Mouse (Mus musculus) neutrophil, adult 5-6 weeks (primary cell): ENCODE results near the gene Cyb561d2. TPM values are rescaled to one million over a fixed set of nuclear protein-coding genes. Genes with fewer than 3 reads are reported as not detected.

Experiments used
- ATAC-seq: fragments of 151-379, 151-347 bp; 2 replicates; pipeline ENCODE4 v1.8.0; 2017; ENCODE audit warnings: mild to moderate bottlenecking, moderate TSS enrichment; ENCODE audit not compliant: insufficient number of reproducible peaks, poor library complexity, low FRiP score, severe bottlenecking; ENCODE audit errors: extremely low read depth
- total RNA-seq: library from RNA; stranded (forward); fragments of 200-1000 nt; gene quantifications from 2 replicates; pipeline ENCODE4 v1.2.3, GENCODE M21; 2017

The Cyb561d2 gene
- total RNA-seq, 1 experiment from 2014 or later, result 9.2 TPM

- ATAC-seq, result no peak
Measured at GRCm38 (mm10) chr9:107496359-107496758, 45.6 kb downstream of the Cyb561d2 start.

- no peak for ATAC-seq
Measured at GRCm38 (mm10) chr9:107494238-107494637, 47.8 kb downstream of the Cyb561d2 start.

- ATAC-seq, result no peak
Measured at GRCm38 (mm10) chr9:107493511-107493910, 48.5 kb downstream of the Cyb561d2 start.

GRCm38 (mm10) chr9:107490625-107491024, 51.4 kb downstream of the Cyb561d2 start:
- no peak for ATAC-seq

- no peak for ATAC-seq
Measured at GRCm38 (mm10) chr9:107490146-107490545, 51.8 kb downstream of the Cyb561d2 start.

Other genes starting within 250 kb of the Cyb561d2 start
- gene Cish, start 246.2 kb downstream of the Cyb561d2 start, total RNA-seq, result 0.58 and 0.61 TPM in 2 replicates
- gene Hemk1, start 203.8 kb downstream of the Cyb561d2 start, total RNA-seq, result 9.7 and 12.6 TPM in 2 replicates
- 0.12 TPM in 1 of 2 replicates, not detected in the other for gene 6430571L13Rik, start 201.6 kb downstream of the Cyb561d2 start, total RNA-seq
- 0.49 and 0.58 TPM in 2 replicates for gene Cacna2d2, start 142.6 kb downstream of the Cyb561d2 start, total RNA-seq
- gene Tmem115, start 8.2 kb downstream of the Cyb561d2 start, total RNA-seq, result 18.6 and 20.4 TPM in 2 replicates
- 29.4 and 36.7 TPM in 2 replicates for gene Nprl2, start within 50 bp of the Cyb561d2 start, total RNA-seq
- gene Zmynd10, start 5.1 kb upstream of the Cyb561d2 start, total RNA-seq, result 0.86 TPM in 1 of 2 replicates, not detected in the other
- gene Rassf1, start 9.4 kb upstream of the Cyb561d2 start, total RNA-seq, result 70.8 and 78.2 TPM in 2 replicates
- 20.4 and 23.9 TPM in 2 replicates for gene Tusc2, start 21.1 kb upstream of the Cyb561d2 start, total RNA-seq
- 0.93 and 1.1 TPM in 2 replicates for gene Hyal2, start 25.8 kb upstream of the Cyb561d2 start, total RNA-seq
- gene Hyal1, start 34.7 kb upstream of the Cyb561d2 start, total RNA-seq, result 2.6 and 2.8 TPM in 2 replicates
- 8.0 and 8.7 TPM in 2 replicates for gene Naa80, start 36.7 kb upstream of the Cyb561d2 start, total RNA-seq
- gene Hyal3, start 38.6 kb upstream of the Cyb561d2 start, total RNA-seq, result 2.2 TPM in 1 of 2 replicates, not detected in the other
- gene Ifrd2, start 45.4 kb upstream of the Cyb561d2 start, total RNA-seq, result 11.2 and 20.1 TPM in 2 replicates
- gene Sema3b, start 67.0 kb upstream of the Cyb561d2 start, total RNA-seq, result 0.12 TPM in 2 replicates
- gene Gnai2, start 93.2 kb upstream of the Cyb561d2 start, total RNA-seq, result 1,051 and 1,081 TPM in 2 replicates
- not detected in 2 replicates for gene Slc38a3, start 127.3 kb upstream of the Cyb561d2 start, total RNA-seq
- gene Gnat1, start 137.5 kb upstream of the Cyb561d2 start, total RNA-seq, result 1.7 TPM in 1 of 2 replicates, not detected in the other
- gene Sema3f, start 168.3 kb upstream of the Cyb561d2 start, total RNA-seq, result 0.12 and 0.35 TPM in 2 replicates
- gene Rbm5, start 228.8 kb upstream of the Cyb561d2 start, total RNA-seq, result 662 and 675 TPM in 2 replicates